Mouse (Mus musculus): ENCODE measurements at regions not wholly inside any gene's neighbourhood (a gene's known extent, or its start where the extent isn't known, plus 50 kb on each side); places are given as distances from the start of the nearest gene placed in this dataset.

- TF ChIP-seq CTCF (IDR thresholded peaks at IDR 0.05; ENCODE audit: low read depth) (no peak), EP300 (IDR thresholded peaks at IDR 0.05; ENCODE audit: low read depth) (no peak)
These were observed 113.0 kb upstream of the Ipo5 start for GRCm38 (mm10) chr14:120797916-120798490.

Measured in liver, embryonic 14.5 days (tissue).